Mouse (Mus musculus) kidney, postnatal 0 days (tissue): ENCODE measurements around the gene Cerkl. TPM values are rescaled to one million over a fixed set of nuclear protein-coding genes. Genes with fewer than 3 reads are reported as not detected.

Experiments used
- ATAC-seq: fragments of 200-750 bp; cut with Nextera tagmentation; replicated peaks from 2 replicates; pipeline ENCODE4 v1.8.0; 2017; ENCODE audit warnings: low read depth, moderate number of reproducible peaks, moderate TSS enrichment, moderate library complexity; ENCODE audit not compliant: low FRiP score
- DNase-seq: peaks from one replicate; pipeline ENCODE4 v3.0.0-alpha.2; 2016; ENCODE audit warnings: low spot score
- H3K27ac ChIP-seq: fragments of 300-500 bp; sonication (generic); 2 replicates; pipeline ENCODE4 v1.5.1; 2014; ENCODE audit warnings: mild to moderate bottlenecking
- H3K27me3 ChIP-seq: fragments of 300-500 bp; sonication (generic); 2 replicates; pipeline ENCODE4 v1.6.1; 2014; ENCODE audit warnings: low read length, mixed read lengths; ENCODE audit not compliant: insufficient read depth
- H3K36me3 ChIP-seq: fragments of 300-500 bp; sonication (generic); 2 replicates; pipeline ENCODE4 v1.6.1; 2014; ENCODE audit warnings: low read length, mixed read lengths; ENCODE audit not compliant: insufficient read depth
- H3K4me1 ChIP-seq: fragments of 300-500 bp; sonication (generic); replicated peaks from 2 replicates; pipeline ENCODE4 v1.6.1; 2014; ENCODE audit warnings: antibody characterized with exemption, low read length, mixed read lengths; ENCODE audit not compliant: insufficient read depth
- H3K4me2 ChIP-seq: fragments of 300-500 bp; sonication (generic); 2 replicates; pipeline ENCODE4 v1.6.1; 2014; ENCODE audit warnings: mild to moderate bottlenecking, low read length, moderate library complexity, mixed read lengths
- H3K4me3 ChIP-seq: fragments of 300-500 bp; sonication (generic); replicated peaks from 2 replicates; pipeline ENCODE4 v1.5.1; 2014; ENCODE audit warnings: low read depth, low read length
- H3K9ac ChIP-seq: fragments of 300-500 bp; sonication (generic); 2 replicates; pipeline ENCODE4 v1.6.1; 2014; ENCODE audit warnings: low read depth, low read length
- H3K9me3 ChIP-seq: fragments of 300-500 bp; sonication (generic); replicated peaks from 2 replicates; pipeline ENCODE4 v1.6.1; 2016; ENCODE audit warnings: low read length, inconsistent platforms, mixed read lengths
- CTCF ChIP-seq: IDR thresholded peaks from 2 replicates; pipeline ENCODE4 v1.5.1; 2016; ENCODE audit warnings: antibody characterized with exemption, low read depth, mild to moderate bottlenecking, moderate library complexity
- WGBS: fragments of 180-500 bp; shearing (Covaris S2); extraction: QIAGEN DNeasy Blood & Tissue Kit; methylation state at CpG from one replicate; pipeline ENCODE4 v1.1.7; 2014; 5-methylcytosine and 5-hydroxymethylcytosine counted together
- polyA plus RNA-seq: library from polyadenylated mRNA; unstranded; fragments of >200 nt; fragmentation: Nextera tagmentation; extraction: Ambion mirVana; gene quantifications from 2 replicates; pipeline ENCODE4 v1.2.1, GENCODE M21; 2015

The Cerkl gene
- polyA plus RNA-seq, 1 experiment from 2014 or later, result 2.1 TPM

GRCm38 (mm10) chr2:79428569-79429104, 27.9 kb downstream of the Cerkl start:
- Histone ChIP-seq H3K4me3 (peak overlapping the region; percentile 46), H3K27ac (no peak overlapping the region), H3K4me2 (peak overlapping the region; percentile 90), H3K36me3 (no peaks in the 10 kb centered on the region), H3K4me1 (0 out of 2 replicates have a peak, but pooled peaks cover 3% of the 10 kb centered on the region), H3K9ac (peak overlapping the region; percentile 35), H3K9me3 (no peaks in the 10 kb centered on the region), H3K27me3 (no peaks in the 10 kb centered on the region)
- ATAC-seq (peak; percentile 72; the same call in 1 of the 2 replicates), DNase-seq (peak; percentile 24)
- no peak for TF ChIP-seq CTCF
- WGBS, result 1% methylated on average over 35 of the region's 35 CpGs

GRCm38 (mm10) chr2:79428022-79428421, 28.6 kb downstream of the Cerkl start:
- DNase-seq (no peak), ATAC-seq (no peak)
- Histone ChIP-seq H3K36me3 (no peaks in the 10 kb centered on the region), H3K27me3 (no peaks in the 10 kb centered on the region), H3K4me1 (0 out of 2 replicates have a peak, but pooled peaks cover 3% of the 10 kb centered on the region), H3K9ac (no peak overlapping the region), H3K4me2 (peak overlapping the region; percentile 90; the same call in 1 of the 2 replicates), H3K4me3 (0 out of 2 replicates have a peak overlapping the region, but pooled peaks have one; percentile 46), H3K27ac (no peak overlapping the region), H3K9me3 (no peaks in the 10 kb centered on the region)
- WGBS, result 14% methylated on average over 6 of the region's 6 CpGs
- TF ChIP-seq CTCF, result no peak

- H3K4me1 ChIP-seq, result no peaks in the 10 kb centered on the region
- no peak overlapping the region for H3K27ac ChIP-seq
- H3K4me3 ChIP-seq, result no peak overlapping the region
- no peaks in the 10 kb centered on the region for H3K27me3 ChIP-seq
- ATAC-seq, result no peak
- H3K4me2 ChIP-seq, result no peak overlapping the region
- 52% methylated on average over 6 of the region's 6 CpGs for whole genome bisulfite sequencing
- no peaks in the 10 kb centered on the region for H3K9me3 ChIP-seq
- no peaks in the 10 kb centered on the region for H3K36me3 ChIP-seq
- H3K9ac ChIP-seq, result no peak overlapping the region
- no peak for TF ChIP-seq CTCF
- DNase-seq, result no peak
Observed at GRCm38 (mm10) chr2:79421696-79422095, 34.9 kb downstream of the Cerkl start.

- Histone ChIP-seq H3K4me1 (no peaks in the 10 kb centered on the region), H3K4me3 (no peak overlapping the region), H3K9ac (no peak overlapping the region), H3K4me2 (no peak overlapping the region), H3K9me3 (no peaks in the 10 kb centered on the region), H3K36me3 (no peaks in the 10 kb centered on the region), H3K27ac (no peak overlapping the region), H3K27me3 (no peaks in the 10 kb centered on the region)
- DNase-seq (no peak), ATAC-seq (no peak)
- no peak for TF ChIP-seq CTCF
- 87% methylated on average over 7 of the region's 7 CpGs for WGBS
Observed at GRCm38 (mm10) chr2:79414505-79414904, 42.1 kb downstream of the Cerkl start.

GRCm38 (mm10) chr2:79410903-79411255, 45.7 kb downstream of the Cerkl start:
- ATAC-seq (0 out of 2 replicates have a peak, but pooled peaks have one; percentile 54), DNase-seq (no peak)
- no peak overlapping the region for H3K9ac ChIP-seq
- H3K27me3 ChIP-seq, result no peaks in the 10 kb centered on the region
- H3K4me2 ChIP-seq, result no peak overlapping the region
- H3K9me3 ChIP-seq, result no peaks in the 10 kb centered on the region
- no peak for TF ChIP-seq CTCF
- no peak overlapping the region for H3K4me3 ChIP-seq
- 63% methylated on average over 3 of the region's 3 CpGs for WGBS
- 0 out of 2 replicates have a peak overlapping the region, but pooled peaks have one; percentile 48 for H3K27ac ChIP-seq
- H3K36me3 ChIP-seq, result no peaks in the 10 kb centered on the region
- no peaks in the 10 kb centered on the region for H3K4me1 ChIP-seq

- ATAC-seq, result no peak
- DNase-seq, result no peak
- 64% methylated on average over 15 of the region's 15 CpGs for WGBS
Observed at GRCm38 (mm10) chr2:79410247-79410902, 46.2 kb downstream of the Cerkl start.

More at GRCm38 (mm10) chr2:79410247-79410902, 46.2 kb downstream of the Cerkl start:
- H3K9me3 ChIP-seq, result no peaks in the 10 kb centered on the region
- no peaks in the 10 kb centered on the region for H3K36me3 ChIP-seq
- no peak overlapping the region for H3K4me2 ChIP-seq
- TF ChIP-seq CTCF, result no peak
- H3K4me3 ChIP-seq, result no peak overlapping the region
- no peak overlapping the region for H3K9ac ChIP-seq
- no peaks in the 10 kb centered on the region for H3K27me3 ChIP-seq
- H3K4me1 ChIP-seq, result no peaks in the 10 kb centered on the region
- peak overlapping the region; percentile 48; the same call in 1 of the 2 replicates for H3K27ac ChIP-seq
